Mouse (Mus musculus): ENCODE data around the gene Spaca9.
A peak's percentile ranks its signal among the peaks of the same experiment; 100 is the strongest.

Spaca9 gene

DNA sequence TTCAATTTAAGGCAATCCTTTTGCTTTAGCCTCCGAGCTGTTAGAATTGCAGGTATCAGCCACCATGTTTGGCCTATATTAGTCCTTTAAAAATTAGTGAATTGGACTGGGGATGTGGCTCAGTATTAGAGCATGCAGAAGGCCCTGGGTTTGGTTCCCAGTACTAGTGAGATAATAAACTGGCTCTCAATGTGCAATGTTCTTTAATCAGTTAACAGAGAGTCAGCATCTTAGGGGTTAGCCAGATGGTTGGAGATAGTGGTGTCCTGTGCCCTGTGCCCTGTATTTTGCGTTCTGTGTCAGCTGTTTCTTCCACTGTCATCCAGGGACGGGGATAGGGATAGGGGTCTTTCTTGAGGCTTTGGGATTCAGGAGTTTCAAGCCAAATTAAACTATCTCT is 36.6 kb downstream of the Spaca9 start:
- no peak for DNase-seq

DNA sequence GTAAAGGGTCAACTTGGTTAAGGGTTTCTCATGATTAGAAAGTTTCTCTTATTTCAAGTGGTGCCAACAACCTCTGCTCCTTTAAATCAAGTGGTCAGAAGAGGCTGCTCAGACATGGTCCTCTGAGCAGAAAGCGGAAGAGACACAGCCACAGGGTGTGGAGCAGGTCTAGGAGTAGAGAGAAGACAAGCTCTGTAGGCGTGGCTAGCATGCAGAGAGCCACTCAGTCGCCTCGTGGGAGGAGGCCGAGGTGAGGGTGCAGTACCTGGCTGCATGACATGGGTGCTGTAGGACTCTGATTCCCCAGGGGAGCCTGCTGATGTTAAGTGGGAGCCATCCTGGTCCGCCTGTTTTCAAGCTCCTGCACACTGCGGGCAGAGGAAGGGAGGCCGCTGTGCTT is 43.3 kb downstream of the Spaca9 start:
- no peak for DNase-seq

DNA sequence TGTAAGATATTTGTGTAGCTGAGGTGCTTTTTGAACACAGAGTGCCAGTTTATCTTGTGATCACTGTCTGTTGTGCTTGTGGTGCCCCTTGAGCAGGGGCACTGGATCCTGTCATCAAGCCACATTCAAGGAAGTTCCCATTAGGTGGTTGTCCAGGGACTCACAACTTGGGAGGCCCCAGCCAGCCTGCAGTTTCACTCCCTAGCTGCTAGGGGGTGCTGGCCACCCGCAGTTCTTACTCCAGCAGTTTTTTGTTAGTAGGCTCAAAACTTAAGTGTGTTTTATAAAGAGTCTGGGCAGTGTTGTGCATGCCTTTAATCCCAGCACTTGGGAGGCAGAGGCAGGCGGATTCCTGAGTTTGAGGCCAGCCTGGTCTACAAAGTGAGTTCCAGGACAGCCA is 45.2 kb downstream of the Spaca9 start:
- no peak for DNase-seq

- DNase-seq = no peak
Measured at GRCm38 (mm10) chr2:28653351-28653750, 46.2 kb downstream of the Spaca9 start.

- peak; percentile 20 for DNase-seq
Measured at GRCm38 (mm10) chr2:28650526-28650925, 49.0 kb downstream of the Spaca9 start.

GRCm38 (mm10) chr2:28643081-28643480 is 56.4 kb downstream of the Spaca9 start:
- no peak for DNase-seq

All from cerebellum, adult 11-12 months (tissue).